Mouse (Mus musculus): ENCODE data around the gene Pick1.

Gene Pick1

DNA sequence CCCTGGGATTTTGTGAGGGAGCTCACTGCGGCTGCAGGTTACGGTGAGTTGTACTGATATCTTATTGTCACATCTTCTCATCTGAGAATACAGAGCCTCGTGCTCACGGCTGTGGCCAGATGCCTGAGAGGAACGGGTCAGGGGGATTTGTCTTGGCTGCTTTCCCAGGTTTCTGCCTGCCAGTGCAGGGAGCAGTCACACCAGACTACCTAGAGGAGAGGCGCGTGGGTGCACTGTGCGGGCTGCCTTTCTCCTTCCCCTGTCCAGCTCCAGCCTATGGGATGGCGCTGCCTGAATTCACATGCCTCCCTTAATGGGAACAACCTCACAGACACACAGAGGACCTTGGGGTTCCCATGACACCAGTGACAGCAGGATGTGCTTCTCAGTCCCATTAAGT lies 6.3 kb downstream of the Pick1 start:
- DNase-seq, result no peak

DNA sequence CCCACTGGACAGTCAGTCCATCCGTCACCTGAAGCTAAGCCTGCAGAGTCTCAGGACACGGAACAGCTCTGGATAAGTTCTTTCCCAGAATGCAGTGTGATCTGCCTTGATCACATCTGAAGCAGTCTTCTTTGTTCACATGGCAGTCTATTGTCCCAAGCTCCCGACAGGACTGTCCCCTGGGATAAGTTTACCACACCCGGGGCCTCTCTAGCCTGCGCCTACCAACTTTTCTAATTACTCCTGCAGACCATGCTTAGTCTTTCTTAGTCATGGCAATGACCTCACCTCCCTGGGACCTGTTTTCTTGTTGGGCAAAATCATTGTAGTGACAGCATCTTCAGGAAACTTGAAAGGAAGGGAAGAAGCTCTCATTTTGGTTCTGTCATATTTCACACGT lies 9.1 kb downstream of the Pick1 start:
- DNase-seq, result no peak

- no peak for DNase-seq
Measured at GRCm38 (mm10) chr15:79242574-79243233, 13.7 kb downstream of the Pick1 start.

DNA sequence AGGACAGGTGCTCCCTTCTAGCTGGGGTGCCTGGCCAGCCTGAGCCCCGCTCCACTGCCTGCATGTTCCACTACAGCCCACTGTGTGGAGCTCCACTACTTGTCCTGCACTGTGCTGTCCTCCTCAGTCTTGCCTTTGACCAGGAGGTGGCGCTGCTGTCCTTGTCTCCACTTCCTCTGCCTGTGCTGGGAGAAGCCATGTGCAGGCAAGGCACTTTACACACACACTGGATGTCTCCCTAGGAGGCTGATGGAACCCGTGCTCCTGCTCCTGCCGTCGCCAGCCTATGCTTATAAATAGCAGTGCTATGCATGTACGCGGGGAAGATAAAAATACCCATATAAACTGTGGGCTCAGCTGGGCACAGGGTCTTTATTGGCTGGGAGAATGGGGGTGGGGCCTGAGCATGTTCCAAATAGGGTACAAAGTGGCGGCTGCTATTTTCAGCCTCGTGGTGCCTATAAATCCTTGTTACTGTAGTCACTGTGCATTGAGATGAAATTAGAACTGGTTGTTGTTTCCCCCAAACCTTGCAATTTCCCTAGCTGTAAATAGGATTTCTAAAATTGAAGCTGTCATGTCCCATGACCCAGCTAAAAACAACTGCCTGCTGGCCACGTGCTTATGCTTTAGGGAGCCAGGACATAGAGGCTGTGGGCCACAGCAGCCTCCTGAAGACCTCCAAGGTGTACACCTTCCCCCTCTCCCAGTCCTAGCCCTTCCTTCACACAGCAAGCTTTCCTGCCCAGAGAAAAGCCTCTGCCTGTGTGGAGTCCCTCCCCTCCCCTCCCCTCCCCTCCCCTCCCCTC lies 14.5 kb downstream of the Pick1 start:
- peak; percentile 97 for DNase-seq

- DNase-seq, result peak; percentile 61
Measured at GRCm38 (mm10) chr15:79244071-79244893, 15.3 kb downstream of the Pick1 start.

DNA sequence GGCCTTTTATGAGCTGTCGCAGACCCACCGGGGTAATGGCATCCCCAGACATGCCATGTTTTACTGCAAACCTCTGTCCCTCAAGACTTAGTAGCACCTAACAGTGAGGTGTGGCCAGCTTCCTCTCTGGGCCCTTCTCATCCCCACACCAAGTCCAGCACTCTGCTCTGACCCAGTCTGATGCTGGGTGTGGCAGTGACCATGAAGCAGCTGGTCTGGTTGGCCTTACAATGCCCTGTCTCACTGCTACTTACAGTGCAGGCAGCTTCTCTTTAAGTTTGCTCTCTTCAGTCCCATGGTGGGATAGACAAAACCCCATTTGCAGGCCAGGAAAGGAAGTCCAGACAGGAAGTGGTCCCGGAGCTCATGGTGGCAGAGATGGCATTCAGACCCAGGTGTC lies 16.3 kb downstream of the Pick1 start:
- no peak for DNase-seq

DNA sequence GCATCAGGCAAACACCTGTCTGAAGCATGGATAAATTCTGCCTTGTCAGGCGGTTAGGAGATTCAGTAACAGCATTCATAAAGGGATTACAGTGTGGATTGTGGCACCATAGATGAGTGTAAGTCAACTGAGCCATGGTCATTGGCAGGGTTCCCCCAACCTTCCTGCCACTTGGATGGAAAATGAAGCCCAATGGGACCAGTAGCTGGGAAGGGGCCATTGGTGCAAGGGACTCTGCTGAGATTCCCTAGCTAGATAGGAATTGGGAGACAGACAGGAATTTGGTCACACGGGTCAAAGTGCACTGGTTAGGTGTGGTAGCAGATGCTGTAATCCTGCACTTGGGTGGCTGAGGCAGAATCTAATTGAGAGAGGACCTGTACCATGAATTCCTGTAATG lies 21.3 kb downstream of the Pick1 start:
- no peak for DNase-seq

GRCm38 (mm10) chr15:79251168-79251567 lies 22.2 kb downstream of the Pick1 start:
- DNase-seq, result no peak

DNA sequence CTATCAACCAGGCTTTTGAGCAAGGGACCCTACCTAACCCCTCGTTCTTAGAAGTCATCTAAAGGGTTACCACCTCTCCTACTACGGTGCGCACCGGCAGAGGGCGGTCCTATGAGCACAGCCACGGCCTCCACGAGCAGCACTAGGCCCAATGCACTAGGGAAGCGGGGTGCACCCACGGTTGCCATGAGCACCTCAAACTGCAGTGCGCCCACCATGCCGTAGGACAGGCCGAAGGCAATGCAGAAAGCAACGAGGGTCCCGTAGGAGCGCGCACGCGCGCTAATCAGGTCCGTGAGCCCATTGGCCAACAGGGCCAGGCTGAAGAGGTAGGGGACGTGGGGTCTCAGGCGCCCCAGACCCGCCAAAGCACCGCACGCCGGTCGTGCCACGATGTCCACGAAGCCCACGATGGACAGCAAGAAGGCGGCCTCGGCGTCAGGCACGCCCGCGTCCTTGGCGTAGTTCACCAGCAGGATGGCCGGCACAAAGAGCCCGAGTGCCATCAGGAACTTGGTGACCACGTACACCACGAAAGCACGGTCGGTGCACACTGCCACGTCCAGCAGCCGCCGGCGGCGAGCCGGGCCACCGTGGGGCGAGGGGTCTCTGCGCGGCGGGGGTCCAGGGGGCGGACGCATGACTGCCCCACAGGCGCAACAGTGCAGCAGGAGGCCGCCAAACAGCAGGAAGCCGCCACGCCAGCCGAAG lies 23.0 kb downstream of the Pick1 start:
- no peak for DNase-seq

GRCm38 (mm10) chr15:79252580-79252979 lies 23.6 kb downstream of the Pick1 start:
- no peak for DNase-seq

- no peak for DNase-seq
Measured at GRCm38 (mm10) chr15:79254661-79255060, 25.7 kb downstream of the Pick1 start, which contains the start of gene Slc16a8. Gene Slc16a8 (minus strand): TSS chr15:79254761.

GRCm38 (mm10) chr15:79258521-79258920 lies 29.5 kb downstream of the Pick1 start:
- DNase-seq, result peak; percentile 88

GRCm38 (mm10) chr15:79261095-79261725 lies 32.2 kb downstream of the Pick1 start:
- no peak for DNase-seq

- DNase-seq, result no peak
Measured at GRCm38 (mm10) chr15:79261757-79262156, 32.8 kb downstream of the Pick1 start.

DNA sequence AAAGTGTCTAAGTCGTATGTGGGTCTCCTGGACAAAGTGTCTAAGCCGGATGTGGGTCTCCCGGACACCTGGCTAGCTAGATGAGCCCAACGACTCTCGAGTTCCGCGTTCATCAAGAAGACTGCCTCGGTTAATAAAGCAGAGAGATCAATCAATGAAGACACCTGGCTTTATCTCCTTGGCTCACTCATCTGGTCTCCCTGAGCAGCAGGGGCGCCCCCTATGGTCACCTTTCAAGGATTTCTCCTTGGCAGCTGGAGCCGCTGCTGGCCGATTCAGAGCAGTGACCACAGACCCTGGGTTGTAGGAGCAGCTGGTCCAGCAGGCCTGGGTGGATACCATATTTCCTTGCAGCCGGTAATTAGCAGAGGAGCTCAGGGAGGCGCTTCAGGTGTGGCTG lies 33.4 kb downstream of the Pick1 start:
- DNase-seq, result no peak

- no peak for DNase-seq
Measured at GRCm38 (mm10) chr15:79262786-79263309, 33.9 kb downstream of the Pick1 start.

DNA sequence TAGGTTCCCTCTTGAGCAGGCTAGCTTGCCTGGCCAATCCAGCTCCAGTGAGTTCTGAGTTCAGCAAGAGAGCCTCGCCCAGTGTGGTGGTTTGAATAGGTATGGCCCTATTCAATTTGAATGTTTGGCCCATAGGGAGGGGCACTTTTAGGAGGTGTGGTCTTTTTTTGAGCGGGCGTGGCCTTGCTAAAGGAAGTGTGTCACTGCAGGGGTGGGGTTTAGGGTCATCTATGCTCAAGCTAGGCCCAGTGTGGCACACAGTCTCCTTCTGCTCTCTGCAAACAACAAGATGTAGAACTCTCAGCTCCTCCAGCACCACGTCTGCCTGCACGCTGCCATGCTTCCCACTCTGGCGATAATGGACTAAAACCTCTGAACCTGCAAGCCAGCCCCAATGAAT lies 34.8 kb downstream of the Pick1 start:
- DNase-seq, result no peak

DNA sequence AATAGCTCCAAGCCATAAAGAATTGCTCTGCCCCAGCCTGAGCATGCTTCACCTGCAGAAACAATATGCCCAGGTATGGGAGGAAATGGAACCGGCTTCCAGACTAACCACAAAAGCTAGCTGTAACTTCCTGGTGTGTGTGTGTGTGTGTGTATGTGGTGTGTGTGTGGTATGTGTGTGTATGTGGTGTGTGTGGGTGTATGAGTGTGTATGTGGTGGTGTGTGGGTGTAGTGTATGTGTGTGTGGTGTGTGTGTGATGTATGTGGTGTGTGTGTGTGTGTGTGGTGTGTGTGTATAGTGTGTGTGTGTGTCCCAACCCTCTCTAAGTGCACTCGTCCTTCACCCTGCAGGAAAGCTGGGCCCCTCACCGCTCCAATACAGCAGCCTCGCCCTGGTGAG lies 36.4 kb downstream of the Pick1 start:
- no peak for DNase-seq

DNA sequence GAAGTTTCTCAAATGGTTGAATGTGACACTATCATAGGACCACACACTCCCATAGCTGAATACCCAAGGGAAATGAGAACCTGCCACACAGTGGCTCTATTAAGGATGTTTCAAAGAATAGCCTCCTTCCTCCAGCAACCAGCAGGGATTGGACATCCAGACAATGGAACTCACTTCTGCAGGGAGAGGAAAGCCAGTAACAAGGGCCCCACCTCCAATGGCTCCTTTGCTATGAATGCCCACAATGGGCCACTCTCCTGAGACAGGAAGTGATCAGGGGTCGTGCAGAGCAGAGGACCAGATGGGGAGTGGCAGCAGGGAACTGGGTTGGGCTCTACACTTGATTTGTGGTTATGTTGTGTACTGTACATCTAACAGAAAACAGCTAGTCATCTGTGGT lies 39.5 kb downstream of the Pick1 start:
- DNase-seq, result no peak

DNA sequence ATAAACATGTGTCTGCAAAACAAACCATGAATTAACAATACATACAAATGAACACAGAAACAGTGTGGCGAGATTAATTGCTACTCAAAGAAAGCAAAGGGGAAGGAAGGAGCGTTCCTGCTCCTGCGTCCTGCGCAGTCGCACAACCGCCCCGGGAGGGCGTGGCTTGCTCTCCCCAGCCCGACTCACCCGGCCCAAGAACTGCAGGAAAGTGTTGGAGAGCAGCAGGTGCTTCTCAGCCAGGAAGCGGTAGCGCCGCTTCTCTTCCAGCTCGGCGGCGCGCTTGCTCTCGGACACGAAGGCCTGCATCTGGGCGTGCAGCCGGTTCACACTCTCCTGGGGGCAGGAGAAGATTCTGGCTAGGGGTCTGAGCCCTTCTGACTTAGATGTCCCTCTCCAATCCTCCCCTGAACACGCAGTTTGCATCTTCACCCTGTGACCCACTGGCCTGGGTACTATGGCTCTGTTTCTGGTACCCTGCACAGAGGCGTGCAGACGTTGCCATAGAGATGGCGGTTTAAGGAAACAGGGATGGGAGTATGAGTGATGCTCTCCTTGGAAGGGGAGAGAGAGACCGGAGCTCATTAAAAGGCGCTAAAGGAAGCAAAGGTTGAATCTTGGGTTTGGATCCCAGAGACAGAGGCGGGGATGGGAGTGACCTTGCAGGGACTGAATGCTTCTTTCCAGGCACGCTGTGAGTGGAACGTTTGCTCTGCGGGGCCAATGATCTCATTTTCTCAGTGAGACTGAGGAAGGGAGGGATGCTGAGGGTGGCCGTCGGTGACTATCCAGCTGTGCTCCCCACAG lies 41.5 kb downstream of the Pick1 start:
- no peak for DNase-seq

GRCm38 (mm10) chr15:79271124-79271746 lies 42.3 kb downstream of the Pick1 start:
- DNase-seq, result no peak
